Mouse (Mus musculus): ENCODE results near the gene Gm21704.
"Not testable (repeated sequence)": the region's sequence is repeated elsewhere in the genome, so short reads cannot be mapped to it uniquely, and the experiment has no call there.

Gm21704 gene

DNA sequence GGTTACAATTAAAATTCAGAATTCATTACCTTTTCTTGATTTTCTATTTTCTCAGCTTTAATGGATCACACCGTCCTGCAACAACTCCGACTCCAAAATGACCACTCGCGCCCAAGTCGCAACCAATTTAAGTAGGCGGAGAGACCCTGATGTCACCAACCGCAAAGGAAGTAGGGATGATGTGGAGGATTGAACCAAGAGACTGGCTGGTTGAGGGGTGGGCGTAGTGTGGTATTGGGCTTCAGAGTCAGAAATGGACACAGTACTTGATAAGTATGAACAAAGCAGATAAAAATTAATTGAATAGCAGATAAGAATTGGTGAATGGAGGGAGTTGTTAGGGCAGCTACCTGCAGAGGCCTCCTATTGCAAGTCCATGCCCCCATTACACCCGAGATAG lies at the start of gene Gm21704, which contains the start of gene Gm21708:
Gm21704 (minus strand) TSS at position 101 of the 400 bp plus-strand sequence.
Gm21708 (minus strand) TSS at position 101 of the 400 bp plus-strand sequence.
- DNase-seq (ENCODE audit: low read depth), result not testable (repeated sequence)

DNA sequence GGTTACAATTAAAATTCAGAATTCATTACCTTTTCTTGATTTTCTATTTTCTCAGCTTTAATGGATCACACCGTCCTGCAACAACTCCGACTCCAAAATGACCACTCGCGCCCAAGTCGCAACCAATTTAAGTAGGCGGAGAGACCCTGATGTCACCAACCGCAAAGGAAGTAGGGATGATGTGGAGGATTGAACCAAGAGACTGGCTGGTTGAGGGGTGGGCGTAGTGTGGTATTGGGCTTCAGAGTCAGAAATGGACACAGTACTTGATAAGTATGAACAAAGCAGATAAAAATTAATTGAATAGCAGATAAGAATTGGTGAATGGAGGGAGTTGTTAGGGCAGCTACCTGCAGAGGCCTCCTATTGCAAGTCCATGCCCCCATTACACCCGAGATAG lies 64.7 kb downstream of the Gm21704 start, which contains the start of gene Gm21693:
Gm21693 (minus strand) TSS at position 101 of the 400 bp plus-strand sequence.
- DNase-seq (ENCODE audit: low read depth), result not testable (repeated sequence)

DNA sequence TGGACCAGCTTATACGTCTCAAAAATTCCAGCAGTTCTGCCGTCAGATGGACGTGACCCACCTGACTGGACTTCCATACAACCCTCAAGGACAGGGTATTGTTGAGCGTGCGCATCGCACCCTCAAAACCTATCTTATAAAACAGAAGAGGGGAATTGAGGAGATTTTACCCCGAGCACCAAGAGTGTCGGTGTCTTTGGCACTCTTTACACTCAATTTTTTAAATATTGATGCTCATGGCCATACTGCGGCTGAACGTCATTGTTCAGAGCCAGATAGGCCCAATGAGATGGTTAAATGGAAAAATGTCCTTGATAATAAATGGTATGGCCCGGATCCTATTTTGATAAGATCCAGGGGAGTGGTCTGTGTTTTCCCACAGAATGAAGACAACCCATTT lies 69.3 kb downstream of the Gm21704 start:
- DNase-seq (ENCODE audit: low read depth), result not testable (repeated sequence)

Data from NIH3T3 (cell line).